Mouse (Mus musculus): ENCODE results near the gene Klk1b16.
"Not testable (repeated sequence)": the region's sequence is repeated elsewhere in the genome, so short reads cannot be mapped to it uniquely, and the experiment has no call there.

Gene Klk1b16

DNA sequence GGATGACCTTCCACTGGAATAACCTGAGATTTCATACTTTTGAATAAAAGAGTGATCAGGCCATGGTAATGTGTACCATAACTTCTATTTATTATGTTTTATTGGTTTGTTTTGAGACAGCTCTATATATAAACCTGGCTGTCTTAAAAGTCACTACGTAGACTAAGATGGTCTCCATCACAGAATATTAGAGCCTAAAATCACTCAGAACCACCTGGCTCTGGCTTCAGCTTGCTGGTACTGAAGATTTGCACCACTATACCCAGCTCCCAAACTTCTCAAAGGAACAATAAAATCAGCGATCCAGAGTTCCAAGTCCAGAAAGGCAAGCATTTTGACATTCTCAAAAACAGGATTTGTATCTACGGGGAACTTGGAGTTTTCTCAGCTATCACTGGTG lies at the start of gene Klk1b16:
Gene Klk1b16 (plus strand): TSS at position 301 of the 400 bp plus-strand sequence.
- DNase-seq (ENCODE audit: low read depth) = no peak

GRCm38 (mm10) chr7:44096111-44096510 lies 40.5 kb upstream of the Klk1b16 start:
- no peak for DNase-seq (ENCODE audit: low read depth)

DNA sequence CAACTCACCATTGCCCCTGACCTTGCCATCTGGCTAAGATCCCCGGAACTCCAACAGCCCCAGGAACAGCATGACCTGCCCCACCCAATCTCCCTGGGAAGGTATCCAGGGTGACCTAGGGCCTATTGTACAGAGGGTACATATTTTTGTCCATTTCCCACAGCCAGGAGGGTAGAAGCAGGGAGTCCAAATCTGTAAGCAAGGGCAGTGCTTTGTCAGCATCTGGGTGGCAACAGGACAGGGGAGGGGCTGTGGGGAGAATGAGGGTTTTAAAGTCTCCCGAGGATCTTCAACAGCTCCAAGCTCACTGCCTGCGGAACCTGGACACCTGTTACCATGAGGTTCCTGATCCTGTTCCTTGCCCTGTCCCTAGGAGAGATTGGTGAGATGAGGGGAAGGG lies 34.5 kb upstream of the Klk1b16 start, which contains the start of gene Klk1b21:
Gene Klk1b21 (plus strand): TSS at position 301 of the 400 bp plus-strand sequence.
- DNase-seq (ENCODE audit: low read depth) = not testable (repeated sequence)

GRCm38 (mm10) chr7:44112373-44112772 lies 24.2 kb upstream of the Klk1b16 start, which contains the start of gene Klk1b22:
TSS of gene Klk1b22 (plus strand) at chr7:44112673.
- DNase-seq (ENCODE audit: low read depth) = no peak

DNA sequence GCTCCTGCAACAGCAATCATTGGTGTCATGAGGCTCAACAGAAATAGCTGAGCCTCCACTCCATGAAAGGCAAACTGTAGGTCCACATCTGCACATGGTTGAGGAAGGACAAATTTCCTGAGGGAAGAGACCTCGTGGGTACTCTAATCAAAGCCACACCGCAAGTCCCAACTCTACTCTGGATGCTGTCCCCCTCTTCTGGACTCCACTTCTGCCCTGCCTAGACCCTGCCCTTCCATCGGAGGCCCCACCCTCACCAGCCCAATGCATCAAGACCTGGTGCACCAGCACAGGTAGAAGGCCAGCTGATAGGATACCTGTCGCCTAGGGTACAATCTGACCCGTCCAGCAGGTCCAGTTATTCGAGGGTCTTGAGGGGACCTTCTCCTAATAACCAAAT lies 13.1 kb upstream of the Klk1b16 start:
- DNase-seq (ENCODE audit: low read depth) = no peak

- no peak for DNase-seq (ENCODE audit: low read depth)
Measured at GRCm38 (mm10) chr7:44179299-44180045, 42.9 kb downstream of the Klk1b16 start.

DNA sequence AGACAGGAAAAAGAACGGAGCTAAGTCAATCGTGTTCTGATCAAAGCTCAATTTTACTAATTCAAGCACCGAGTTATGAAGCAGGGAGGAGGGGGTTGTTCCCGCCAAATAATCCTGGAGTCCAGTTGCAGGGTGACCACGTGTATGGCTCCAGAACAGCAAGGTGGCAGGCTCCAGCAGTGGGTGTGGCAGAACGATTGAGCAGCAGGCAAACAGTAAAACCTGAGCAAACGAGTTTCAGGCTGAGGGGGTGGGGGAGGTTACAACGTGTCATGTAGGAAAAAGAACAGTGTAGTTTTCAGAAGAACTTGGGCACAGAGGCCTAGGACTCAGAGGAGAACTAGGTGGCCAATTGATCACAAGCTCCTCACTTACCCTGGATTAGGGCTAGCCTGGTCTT lies 49.9 kb downstream of the Klk1b16 start:
- DNase-seq (ENCODE audit: low read depth) = not testable (repeated sequence)

DNA sequence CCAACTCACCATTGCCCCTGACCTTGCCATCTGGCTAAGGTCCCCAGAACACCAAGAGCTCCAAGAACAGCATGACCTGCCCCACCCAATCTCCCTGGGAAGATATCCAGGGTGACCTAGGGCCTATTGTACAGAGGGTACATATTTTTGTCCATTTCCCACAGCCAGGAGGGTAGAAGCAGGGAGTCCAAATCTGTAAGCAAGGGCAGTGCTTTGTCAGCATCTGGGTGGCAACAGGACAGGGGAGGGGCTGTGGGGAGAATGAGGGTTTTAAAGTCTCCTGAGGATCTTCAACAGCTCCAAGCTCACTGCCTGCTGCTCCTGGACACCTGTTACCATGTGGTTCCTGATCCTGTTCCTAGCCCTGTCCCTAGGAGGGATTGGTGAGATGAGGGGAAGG lies 51.4 kb downstream of the Klk1b16 start, which contains the start of gene Klk1b24:
Gene Klk1b24 (plus strand): TSS at position 301 of the 400 bp plus-strand sequence.
- not testable (repeated sequence) for DNase-seq (ENCODE audit: low read depth)

Measured in c-Kit-positive CD71-negative TER-119-negative erythroid progenitor cells, embryonic 14.5 days (primary cell).